Mouse (Mus musculus) G1E-ER4 (cell line): Measurements from ENCODE around the gene Gm14434. TPM values are rescaled to one million over a fixed set of nuclear protein-coding genes. Genes with fewer than 3 reads are reported as not detected.
"Not testable (repeated sequence)": the region's sequence is repeated elsewhere in the genome, so short reads cannot be mapped to it uniquely, and the experiment has no call there.

Source experiments
- GATA1 ChIP-seq: IDR thresholded peaks from one replicate; pipeline ENCODE4 v1.8.0; 2012; ENCODE audit warnings: low read length, inconsistent platforms
- polyA plus RNA-seq: library from polyadenylated mRNA; stranded (reverse); fragments of >175 nt; gene quantifications from 2 replicates; pipeline ENCODE4 v1.2.3, GENCODE M21; 2012

The Gm14434 gene
- not detected in 2 replicates for polyA plus RNA-seq

DNA sequence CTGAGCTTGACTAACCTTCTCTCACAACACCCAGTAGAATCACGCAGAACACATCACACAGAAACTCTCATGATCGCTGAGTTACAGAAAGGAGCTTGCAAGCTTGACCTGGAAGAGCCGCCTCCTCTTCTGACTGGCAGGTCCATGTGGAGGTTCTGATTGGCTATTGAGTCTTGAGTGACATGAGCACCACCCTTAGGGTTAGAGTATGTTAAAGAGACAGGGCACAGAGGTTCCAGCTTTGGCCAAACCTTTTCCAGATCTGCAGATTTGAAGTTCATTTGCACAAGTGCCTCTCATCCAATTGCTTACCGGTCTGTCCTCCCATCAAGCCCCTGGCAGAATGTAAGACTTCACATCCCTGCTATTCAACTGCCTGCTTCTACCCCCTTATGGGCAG, at the start of gene Gm14434:
Gene Gm14434 (minus strand): TSS at position 101 of the 400 bp plus-strand sequence.
- not testable (repeated sequence) for TF ChIP-seq GATA1

GRCm38 (mm10) chr2:176520756-176521155, 34.2 kb upstream of the Gm14434 start, which contains the start of gene Zfp967:
Zfp967 (plus strand) TSS chr2:176521056.
- not testable (repeated sequence) for TF ChIP-seq GATA1

DNA sequence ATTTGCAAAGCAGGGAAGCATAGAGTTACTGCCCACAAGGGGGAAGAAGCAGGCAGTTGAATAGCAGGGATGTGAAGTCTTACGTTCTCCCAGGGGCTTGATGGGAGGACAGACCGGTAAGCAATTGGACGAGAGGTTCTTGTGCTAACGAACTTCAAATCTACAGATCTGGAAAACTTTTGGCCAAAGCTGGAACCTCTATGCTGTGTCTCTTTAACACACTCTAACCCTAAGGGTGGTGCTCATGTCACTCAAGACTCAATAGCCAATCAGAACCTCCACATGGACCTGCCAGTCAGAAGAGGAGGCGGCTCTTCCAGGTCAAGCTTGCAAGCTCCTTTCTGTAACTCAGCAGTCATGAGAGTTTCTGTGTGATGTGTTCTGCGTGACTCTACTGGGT, 63.3 kb downstream of the Gm14434 start, which contains the start of gene Gm14435:
Gene Gm14435 (plus strand): TSS at position 301 of the 400 bp plus-strand sequence.
- not testable (repeated sequence) for TF ChIP-seq GATA1

Other genes with a start within 250 kb of the Gm14434 start
- gene Gm11009, start 167.3 kb downstream of the Gm14434 start, polyA plus RNA-seq, result not detected in 2 replicates
- not detected in 2 replicates for gene Gm14435, start 63.2 kb downstream of the Gm14434 start, polyA plus RNA-seq
- gene Zfp967, start 34.3 kb upstream of the Gm14434 start, polyA plus RNA-seq, result 0.28 and 0.29 TPM in 2 replicates
- 1.3 and 1.4 TPM in 2 replicates for gene Gm14308, start 149.6 kb upstream of the Gm14434 start, polyA plus RNA-seq
- gene Zfp973, start 183.7 kb upstream of the Gm14434 start, polyA plus RNA-seq, result 1.0 and 1.1 TPM in 2 replicates
- gene Gm14305, start 221.5 kb upstream of the Gm14434 start, polyA plus RNA-seq, result 1.1 and 1.2 TPM in 2 replicates